Mouse (Mus musculus) limb, embryonic 10.5 days (tissue): ENCODE measurements around the gene Xpo4. TPM values are rescaled to one million over a fixed set of nuclear protein-coding genes. Genes with fewer than 3 reads are reported as not detected.
"Not testable (repeated sequence)": the region's sequence is repeated elsewhere in the genome, so short reads cannot be mapped to it uniquely, and the experiment has no call there.

Experiments used
- DNase-seq: peaks from one replicate; pipeline ENCODE4 v3.0.0-alpha.2; 2017; ENCODE audit warnings: low spot score
- H3K27ac ChIP-seq: fragments of 300-500 bp; sonication (generic); 2 replicates; pipeline ENCODE4 v1.5.1; 2016; ENCODE audit warnings: mild to moderate bottlenecking
- H3K27me3 ChIP-seq: fragments of 300-500 bp; sonication (generic); 2 replicates; pipeline ENCODE4 v1.6.1; 2016; ENCODE audit warnings: low read depth, mild to moderate bottlenecking; ENCODE audit not compliant: poor library complexity, severe bottlenecking
- H3K36me3 ChIP-seq: fragments of 300-500 bp; sonication (generic); 2 replicates; pipeline ENCODE4 v1.6.1; 2016; ENCODE audit warnings: mild to moderate bottlenecking, moderate library complexity
- H3K4me1 ChIP-seq: fragments of 300-500 bp; sonication (generic); 2 replicates; pipeline ENCODE4 v1.6.1; 2016
- H3K4me3 ChIP-seq: fragments of 300-500 bp; sonication (generic); 2 replicates; pipeline ENCODE4 v1.5.1; 2016; ENCODE audit warnings: mild to moderate bottlenecking, moderate library complexity
- H3K9me3 ChIP-seq: fragments of 300-500 bp; sonication (generic); replicated peaks from 2 replicates; pipeline ENCODE4 v1.6.1; 2016; ENCODE audit warnings: mild to moderate bottlenecking
- WGBS: fragments of 180-500 bp; shearing (Covaris S2); methylation state at CpG from one replicate; pipeline ENCODE4 v1.1.7; 2016; 5-methylcytosine and 5-hydroxymethylcytosine counted together
- polyA plus RNA-seq: library from polyadenylated mRNA; unstranded; fragments of >200 nt; fragmentation: Nextera tagmentation; extraction: Ambion mirVana; gene quantifications from 2 replicates; pipeline ENCODE4 v1.2.1, GENCODE M21; 2016

The Xpo4 gene
- polyA plus RNA-seq, 1 experiment from 2014 or later = 30.3 TPM

DNA sequence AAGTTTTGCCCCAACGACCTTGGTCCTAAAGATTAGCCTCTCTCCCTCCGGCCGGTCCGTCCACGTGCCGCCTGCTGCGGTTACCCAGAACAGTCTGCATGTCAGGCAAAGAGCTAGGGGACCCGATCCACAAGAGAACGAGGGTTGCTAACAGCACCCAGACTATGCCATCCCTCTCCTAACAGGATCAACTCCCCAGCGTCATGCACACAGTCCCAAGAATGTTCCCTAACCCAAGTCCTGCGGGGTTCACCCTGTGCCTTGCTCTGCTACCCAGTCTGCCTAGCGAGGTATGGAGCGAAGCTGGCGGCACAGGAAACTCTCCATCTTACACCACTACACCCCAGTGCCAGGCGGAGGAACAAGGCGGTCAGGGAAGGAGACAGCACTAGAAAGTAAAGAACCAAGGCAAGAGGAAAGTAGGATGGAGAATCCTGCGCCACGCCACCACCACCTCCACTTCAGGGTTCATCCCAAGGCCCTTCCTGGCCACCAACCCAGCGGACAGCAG is 864 bp downstream of the Xpo4 start:
- peaks cover 12% of the 10 kb centered on the region for H3K36me3 ChIP-seq
- peak overlapping the region; percentile 97 for H3K27ac ChIP-seq
- H3K4me1 ChIP-seq = peaks cover 13% of the 10 kb centered on the region
- H3K9me3 ChIP-seq = no peaks in the 10 kb centered on the region
- peak; percentile 67 for DNase-seq
- WGBS = 0% methylated on average over 19 of the region's 19 CpGs
- no peaks in the 10 kb centered on the region for H3K27me3 ChIP-seq
- peak overlapping the region; percentile 95 for H3K4me3 ChIP-seq

GRCm38 (mm10) chr14:57663630-57664029 is 1.6 kb downstream of the Xpo4 start:
- 39% methylated on average over 1 of the region's 1 CpGs for WGBS

GRCm38 (mm10) chr14:57658301-57658700 is 6.9 kb downstream of the Xpo4 start:
- DNase-seq = no peak
- no peak overlapping the region for H3K27ac ChIP-seq
- no peaks in the 10 kb centered on the region for H3K27me3 ChIP-seq
- H3K36me3 ChIP-seq = peaks cover 17% of the 10 kb centered on the region
- no peaks in the 10 kb centered on the region for H3K9me3 ChIP-seq
- 98% methylated on average over 4 of the region's 4 CpGs for WGBS
- no peak overlapping the region for H3K4me3 ChIP-seq
- peaks cover under 1% of the 10 kb centered on the region; the same call in 1 of the 2 replicates for H3K4me1 ChIP-seq

More at GRCm38 (mm10) chr14:57663630-57664029, 1.6 kb downstream of the Xpo4 start:
- H3K27ac ChIP-seq = peak overlapping the region; percentile 97; the same call in 1 of the 2 replicates
- no peaks in the 10 kb centered on the region for H3K27me3 ChIP-seq
- peak overlapping the region; percentile 95 for H3K4me3 ChIP-seq
- H3K4me1 ChIP-seq = peaks cover 13% of the 10 kb centered on the region
- H3K9me3 ChIP-seq = no peaks in the 10 kb centered on the region
- DNase-seq = no peak
- peaks cover 12% of the 10 kb centered on the region for H3K36me3 ChIP-seq

GRCm38 (mm10) chr14:57657500-57657899 is 7.7 kb downstream of the Xpo4 start:
- peaks cover 17% of the 10 kb centered on the region for H3K36me3 ChIP-seq
- H3K27ac ChIP-seq = no peak overlapping the region
- no peaks in the 10 kb centered on the region for H3K9me3 ChIP-seq
- H3K27me3 ChIP-seq = no peaks in the 10 kb centered on the region
- no peaks in the 10 kb centered on the region for H3K4me1 ChIP-seq
- 91% methylated on average over 2 of the region's 2 CpGs for WGBS
- H3K4me3 ChIP-seq = no peak overlapping the region
- no peak for DNase-seq

DNA sequence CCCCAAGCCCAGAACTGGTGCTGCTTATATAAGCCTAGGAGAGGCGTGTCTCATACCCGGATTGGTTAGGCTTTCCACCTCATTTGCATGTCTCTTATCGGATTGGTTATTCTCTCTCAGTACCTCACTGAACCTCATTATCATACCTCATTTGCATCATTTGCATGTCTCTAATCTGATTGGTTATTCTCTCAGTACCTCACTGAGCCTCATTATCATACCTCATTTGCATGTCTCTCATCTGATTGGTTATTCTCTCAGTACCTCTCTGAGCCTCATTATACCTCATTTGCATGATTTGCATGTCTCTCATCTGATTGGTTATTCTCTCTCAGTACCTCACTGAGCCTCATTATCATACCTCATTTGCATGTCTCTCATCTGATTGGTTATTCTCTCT is 8.7 kb downstream of the Xpo4 start:
- 91% methylated on average over 3 of the region's 3 CpGs for WGBS

DNA sequence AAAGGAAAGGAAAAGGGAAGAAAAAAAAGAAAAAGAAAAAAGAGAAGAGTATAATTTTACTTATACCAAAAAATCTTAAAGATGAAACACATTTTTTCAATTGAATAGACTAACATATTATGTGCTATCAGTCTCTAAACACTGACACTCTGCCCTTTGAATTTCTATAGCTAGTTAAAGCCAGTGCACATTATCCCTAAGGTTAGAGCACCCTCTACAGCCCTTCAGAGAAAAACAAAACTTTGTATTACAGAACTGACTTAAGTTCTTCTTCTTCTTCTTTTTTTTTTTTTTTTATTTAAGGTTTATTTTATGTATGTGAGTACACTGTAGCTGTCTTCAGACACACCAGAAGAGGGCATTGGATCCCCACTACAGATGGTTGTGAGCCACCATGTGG is 15.7 kb downstream of the Xpo4 start:
- H3K4me3 ChIP-seq = no peak overlapping the region
- H3K4me1 ChIP-seq = no peaks in the 10 kb centered on the region
- DNase-seq = no peak
- H3K9me3 ChIP-seq = no peaks in the 10 kb centered on the region
- H3K36me3 ChIP-seq = peaks cover 9% of the 10 kb centered on the region
- no peaks in the 10 kb centered on the region for H3K27me3 ChIP-seq
- H3K27ac ChIP-seq = no peak overlapping the region

More for the DNA sequence above, 8.7 kb downstream of the Xpo4 start:
- not testable (repeated sequence) for H3K4me1 ChIP-seq, DNase-seq, H3K27ac ChIP-seq, H3K27me3 ChIP-seq, H3K4me3 ChIP-seq, H3K9me3 ChIP-seq
- H3K36me3 ChIP-seq = peaks cover 14% of the 10 kb centered on the region

GRCm38 (mm10) chr14:57646155-57646554 is 19.1 kb downstream of the Xpo4 start:
- Histone ChIP-seq H3K4me3 (no peak overlapping the region), H3K27me3 (no peaks in the 10 kb centered on the region), H3K27ac (no peak overlapping the region), H3K4me1 (no peaks in the 10 kb centered on the region), H3K9me3 (no peaks in the 10 kb centered on the region), H3K36me3 (peaks cover 20% of the 10 kb centered on the region)
- no peak for DNase-seq
- WGBS = 90% methylated on average over 4 of the region's 4 CpGs

DNA sequence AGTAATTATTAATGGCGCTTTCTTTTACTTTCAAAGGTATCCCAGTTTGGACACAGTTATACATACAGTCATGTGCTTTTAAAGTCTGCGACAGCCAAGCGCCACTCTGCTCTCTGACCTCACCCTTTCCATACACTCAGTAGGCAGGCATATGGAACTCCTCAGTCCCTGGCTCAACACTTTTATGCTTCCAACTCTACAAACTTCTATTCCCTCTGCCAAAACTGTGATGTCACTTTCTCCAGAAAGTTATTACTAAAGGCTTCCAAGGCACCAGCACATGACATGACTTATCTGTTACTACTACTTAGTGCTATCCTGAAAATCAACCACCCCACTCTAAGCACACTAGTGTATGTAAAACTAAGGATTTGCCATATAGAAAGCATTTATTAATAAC is 26.1 kb downstream of the Xpo4 start:
- H3K36me3 ChIP-seq = peaks cover 44% of the 10 kb centered on the region
- 98% methylated on average over 3 of the region's 3 CpGs for WGBS

GRCm38 (mm10) chr14:57634141-57634540 is 31.1 kb downstream of the Xpo4 start:
- no peak for DNase-seq
- WGBS = 71% methylated on average over 5 of the region's 5 CpGs

More for the DNA sequence above, 26.1 kb downstream of the Xpo4 start:
- Histone ChIP-seq H3K9me3 (no peaks in the 10 kb centered on the region), H3K4me3 (no peak overlapping the region), H3K4me1 (no peaks in the 10 kb centered on the region), H3K27me3 (no peaks in the 10 kb centered on the region), H3K27ac (no peak overlapping the region)
- no peak for DNase-seq

GRCm38 (mm10) chr14:57629595-57629994 is 35.6 kb downstream of the Xpo4 start:
- Histone ChIP-seq H3K9me3 (no peaks in the 10 kb centered on the region), H3K4me1 (no peaks in the 10 kb centered on the region), H3K27ac (no peak overlapping the region), H3K36me3 (peaks cover 54% of the 10 kb centered on the region), H3K4me3 (no peak overlapping the region), H3K27me3 (no peaks in the 10 kb centered on the region)
- WGBS = 88% methylated on average over 4 of the region's 4 CpGs
- DNase-seq = no peak

More at GRCm38 (mm10) chr14:57634141-57634540, 31.1 kb downstream of the Xpo4 start:
- Histone ChIP-seq H3K27me3 (no peaks in the 10 kb centered on the region), H3K4me3 (no peak overlapping the region), H3K27ac (no peak overlapping the region), H3K9me3 (no peaks in the 10 kb centered on the region), H3K36me3 (peaks cover 31% of the 10 kb centered on the region), H3K4me1 (no peaks in the 10 kb centered on the region)

DNA sequence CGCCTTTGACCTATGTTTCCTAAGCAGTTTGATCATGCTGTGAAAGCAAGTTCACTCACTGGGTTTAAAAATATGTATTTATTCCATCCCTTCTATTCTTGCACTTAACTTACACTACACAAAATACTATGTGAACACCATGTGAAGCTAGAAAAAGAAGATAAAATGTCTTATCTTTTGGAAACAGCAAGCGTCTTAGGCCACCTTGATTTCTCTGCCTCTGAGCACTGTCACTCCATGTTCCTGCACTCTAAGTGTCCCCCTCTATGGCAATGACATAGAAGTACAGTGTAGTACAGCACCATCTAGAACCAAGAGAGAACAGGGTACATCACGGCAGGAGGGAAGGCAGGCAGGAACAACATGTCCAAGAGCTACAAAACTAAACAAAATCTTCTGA is 42.3 kb downstream of the Xpo4 start:
- no peak overlapping the region for H3K27ac ChIP-seq
- no peaks in the 10 kb centered on the region for H3K4me1 ChIP-seq
- H3K9me3 ChIP-seq = no peaks in the 10 kb centered on the region
- DNase-seq = no peak
- WGBS = 86% methylated on average over 3 of the region's 3 CpGs
- no peak overlapping the region for H3K4me3 ChIP-seq
- peaks cover 63% of the 10 kb centered on the region for H3K36me3 ChIP-seq
- no peaks in the 10 kb centered on the region for H3K27me3 ChIP-seq

GRCm38 (mm10) chr14:57621699-57622098 is 43.5 kb downstream of the Xpo4 start:
- Histone ChIP-seq H3K36me3 (peaks cover 54% of the 10 kb centered on the region), H3K9me3 (no peaks in the 10 kb centered on the region), H3K27me3 (no peaks in the 10 kb centered on the region), H3K4me1 (no peaks in the 10 kb centered on the region), H3K27ac (no peak overlapping the region), H3K4me3 (no peak overlapping the region)
- no peak for DNase-seq
- 86% methylated on average over 4 of the region's 4 CpGs for WGBS

GRCm38 (mm10) chr14:57620598-57621236 is 44.5 kb downstream of the Xpo4 start:
- 91% methylated on average over 4 of the region's 4 CpGs for WGBS
- Histone ChIP-seq H3K9me3 (no peaks in the 10 kb centered on the region), H3K27me3 (no peaks in the 10 kb centered on the region), H3K4me3 (no peak overlapping the region), H3K27ac (no peak overlapping the region), H3K36me3 (peaks cover 50% of the 10 kb centered on the region), H3K4me1 (no peaks in the 10 kb centered on the region)
- DNase-seq = no peak
